Mouse (Mus musculus): ENCODE measurements around the gene C530008M17Rik.

DNA sequence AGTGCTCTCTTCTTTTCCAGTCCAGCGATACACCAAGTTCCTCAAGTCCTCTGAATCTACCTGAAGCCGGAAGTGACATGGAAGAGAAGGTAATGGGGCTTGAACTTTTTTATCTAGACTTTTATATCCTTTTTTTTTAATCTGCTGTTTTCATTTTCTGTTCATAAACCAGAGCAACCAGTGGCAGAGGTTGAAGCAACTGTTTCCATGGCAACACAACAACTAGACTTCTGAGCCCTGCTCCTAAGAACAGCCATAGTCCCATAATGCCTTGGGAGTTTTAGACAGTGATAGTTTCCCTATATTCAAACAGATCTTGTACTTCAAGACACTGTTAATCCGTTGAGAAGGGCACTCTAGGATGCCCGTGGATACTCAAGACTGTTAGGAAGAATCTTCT, 195.0 kb downstream of the C530008M17Rik start:
- TF ChIP-seq GATA1 (IDR thresholded peaks at IDR 0.05; ENCODE audit: borderline replicate concordance, low read length) (no peak), FLI1 (IDR thresholded peaks at IDR 0.05; ENCODE audit: low read length) (no peak)
